Mouse (Mus musculus) liver, embryonic 14.5 days (tissue): ENCODE data around the gene Lpar5. TPM values are rescaled to one million over a fixed set of nuclear protein-coding genes. Genes with fewer than 3 reads are reported as not detected.

Experiments
- ATAC-seq: fragments of 200-750 bp; cut with Nextera tagmentation; 2 replicates; pipeline ENCODE4 v1.8.0; 2017; ENCODE audit warnings: moderate number of reproducible peaks, mild to moderate bottlenecking, moderate library complexity; ENCODE audit not compliant: insufficient read depth
- DNase-seq, 3 experiments: peaks; one replicate each; pipeline ENCODE4 v3.0.0-alpha.2; 2012 to 2013; ENCODE audit warnings: low read depth in 3 of 3, low spot score in 3 of 3
- H3K27ac ChIP-seq: fragments of 300-500 bp; sonication (generic); 2 replicates; pipeline ENCODE4 v1.5.1; 2014; ENCODE audit warnings: moderate library complexity, mild to moderate bottlenecking, control low read depth, inconsistent platforms
- H3K27me3 ChIP-seq: fragments of 300-500 bp; sonication (generic); 2 replicates; pipeline ENCODE4 v1.6.1; 2014; ENCODE audit warnings: mild to moderate bottlenecking, low read length, moderate library complexity; ENCODE audit not compliant: control insufficient read depth, insufficient read depth
- H3K36me3 ChIP-seq: fragments of 300-500 bp; sonication (generic); replicated peaks from 2 replicates; pipeline ENCODE4 v1.6.1; 2014; ENCODE audit warnings: low read depth; ENCODE audit not compliant: control insufficient read depth, insufficient read depth
- H3K4me1 ChIP-seq, 2 experiments: fragments of 200-500 bp in 1 of 2; fragments of 300-500 bp in 1 of 2; sonication (generic) in 1 of 2; replicated peaks; 2 replicates each; pipeline ENCODE4 v1.6.1; 2012 to 2014; ENCODE audit warnings: antibody characterized with exemption in 1 of 2, inconsistent platforms in 1 of 2, low read length in 1 of 2; ENCODE audit not compliant: control insufficient read depth in 2 of 2, insufficient read depth in 2 of 2
- H3K4me2 ChIP-seq: fragments of 300-500 bp; sonication (generic); 2 replicates; pipeline ENCODE4 v1.6.1; 2014; ENCODE audit warnings: low read depth, mild to moderate bottlenecking, control low read depth, moderate library complexity
- H3K4me3 ChIP-seq, 2 experiments: fragments of 200-500 bp in 1 of 2; fragments of 300-500 bp in 1 of 2; sonication (generic) in 1 of 2; 2 replicates each; pipeline ENCODE4 v1.5.1; 2012 to 2014; ENCODE audit warnings: low read depth in 2 of 2, low read length in 2 of 2, mild to moderate bottlenecking in 2 of 2, control low read depth in 1 of 2, inconsistent platforms in 1 of 2, moderate library complexity in 1 of 2; ENCODE audit not compliant: insufficient read depth in 1 of 2
- H3K9ac ChIP-seq: fragments of 300-500 bp; sonication (generic); replicated peaks from 2 replicates; pipeline ENCODE4 v1.6.1; 2014; ENCODE audit warnings: mild to moderate bottlenecking, control low read depth, moderate library complexity
- H3K9me3 ChIP-seq: fragments of 300-500 bp; sonication (generic); 2 replicates; pipeline ENCODE4 v1.6.1; 2016; ENCODE audit warnings: low read length, mixed read lengths; ENCODE audit not compliant: control insufficient read depth
- CTCF ChIP-seq: IDR thresholded peaks from 2 replicates; pipeline ENCODE4 v1.5.1; 2016; ENCODE audit warnings: antibody characterized with exemption, low read depth, control low read depth
- EP300 ChIP-seq: IDR thresholded peaks from 2 replicates; pipeline ENCODE4 v1.6.1; 2016; ENCODE audit warnings: antibody characterized with exemption, low read depth
- WGBS: fragments of 180-500 bp; shearing (Covaris S2); extraction: QIAGEN DNeasy Blood & Tissue Kit; methylation state at CpG from one replicate; pipeline ENCODE4 v1.1.7; 2014; ENCODE audit not compliant: insufficient replicate concordance; 5-methylcytosine and 5-hydroxymethylcytosine counted together
- polyA plus RNA-seq, 2 experiments: library from polyadenylated mRNA; depleted of rRNA in 1 of 2; stranded (reverse) in 1 of 2; unstranded in 1 of 2; fragments of >200 nt; fragmentation: Nextera tagmentation in 1 of 2; extraction: Ambion mirVana in 1 of 2; gene quantifications; 2 replicates each; pipeline versions ENCODE4 v1.2.1 to v1.2.3; 2012 to 2014

Gene Lpar5
- polyA plus RNA-seq, 2 experiments, result 1.0 to 1.6 TPM

GRCm38 (mm10) chr6:125071170-125071895, 3.6 kb downstream of the Lpar5 start:
- Histone ChIP-seq H3K27ac (peak overlapping the region; percentile 83), H3K4me1 (peaks cover 23 to 29% of the 10 kb centered on the region in 2 experiments), H3K36me3 (no peaks in the 10 kb centered on the region), H3K4me2 (peak overlapping the region; percentile 64), H3K9ac (peak overlapping the region; percentile 50), H3K9me3 (no peaks in the 10 kb centered on the region), H3K4me3 (peak overlapping the region; percentile 32 to 53), H3K27me3 (no peaks in the 10 kb centered on the region)
- ATAC-seq (peak; percentile 95), DNase-seq (peak; percentile 67 to 70 (median 70))
- 8% methylated on average over 18 of the region's 18 CpGs for WGBS
- TF ChIP-seq CTCF (peak; percentile 8; the same call in 1 of the 2 replicates), EP300 (peak; percentile 76)

GRCm38 (mm10) chr6:125071896-125072279, 4.2 kb downstream of the Lpar5 start:
- Histone ChIP-seq H3K9ac (peak overlapping the region; percentile 50), H3K4me1 (peaks cover 23 to 29% of the 10 kb centered on the region in 2 experiments), H3K27me3 (no peaks in the 10 kb centered on the region), H3K27ac (peak overlapping the region; percentile 83), H3K4me2 (peak overlapping the region; percentile 64), H3K36me3 (no peaks in the 10 kb centered on the region), H3K9me3 (no peaks in the 10 kb centered on the region), H3K4me3 (peak overlapping the region; percentile 32 to 53)
- DNase-seq (no peak), ATAC-seq (no peak)
- TF ChIP-seq EP300 (no peak), CTCF (no peak)
- WGBS, result 13% methylated on average over 2 of the region's 2 CpGs

GRCm38 (mm10) chr6:125073825-125074224, 6.1 kb downstream of the Lpar5 start:
- no peak for ATAC-seq
- no peaks in the 10 kb centered on the region for H3K27me3 ChIP-seq
- no peak for DNase-seq
- peaks cover 18% of the 10 kb centered on the region in 2 experiments for H3K4me1 ChIP-seq
- no peaks in the 10 kb centered on the region for H3K36me3 ChIP-seq
- whole genome bisulfite sequencing, result 43% methylated on average over 8 of the region's 8 CpGs
- H3K4me3 ChIP-seq, result no peak overlapping the region
- H3K4me2 ChIP-seq, result no peak overlapping the region
- TF ChIP-seq EP300 (no peak), CTCF (no peak)
- H3K27ac ChIP-seq, result no peak overlapping the region
- H3K9me3 ChIP-seq, result no peaks in the 10 kb centered on the region
- H3K9ac ChIP-seq, result no peak overlapping the region

- H3K9me3 ChIP-seq, result no peaks in the 10 kb centered on the region
- WGBS, result 46% methylated on average over 25 of the region's 25 CpGs
- no peak overlapping the region for H3K9ac ChIP-seq
- peak overlapping the region; percentile 68 for H3K4me2 ChIP-seq
- ATAC-seq (no peak), DNase-seq (no peak)
- H3K27me3 ChIP-seq, result no peaks in the 10 kb centered on the region; the same call in 1 of the 2 replicates
- 0 out of 4 replicates have a peak, but pooled peaks cover 0 to 5% of the 10 kb centered on the region in 2 experiments for H3K4me1 ChIP-seq
- peak overlapping the region; percentile 38 to 43 for H3K4me3 ChIP-seq
- no peak overlapping the region for H3K27ac ChIP-seq
- TF ChIP-seq EP300 (no peak), CTCF (no peak)
- H3K36me3 ChIP-seq, result no peaks in the 10 kb centered on the region
Measured at GRCm38 (mm10) chr6:125081394-125081793, 13.7 kb downstream of the Lpar5 start.

- no peaks in the 10 kb centered on the region for H3K9me3 ChIP-seq
- peak overlapping the region; percentile 68 for H3K4me2 ChIP-seq
- H3K27ac ChIP-seq, result no peak overlapping the region
- H3K36me3 ChIP-seq, result no peaks in the 10 kb centered on the region
- no peaks in the 10 kb centered on the region; the same call in 1 of the 2 replicates for H3K27me3 ChIP-seq
- WGBS, result 35% methylated on average over 45 of the region's 45 CpGs
- DNase-seq (peak; percentile 71 to 78 (median 76)), ATAC-seq (peak; percentile 83)
- TF ChIP-seq EP300 (no peak), CTCF (peak; percentile 97)
- no peak overlapping the region for H3K9ac ChIP-seq
- 0 out of 4 replicates have a peak, but pooled peaks cover 0 to 5% of the 10 kb centered on the region in 2 experiments for H3K4me1 ChIP-seq
- H3K4me3 ChIP-seq, result peak overlapping the region; percentile 38 to 43
Measured at GRCm38 (mm10) chr6:125081797-125082560, 14.3 kb downstream of the Lpar5 start.
